Mouse (Mus musculus): ENCODE data around the gene Pdzd2.

The Pdzd2 gene

DNA sequence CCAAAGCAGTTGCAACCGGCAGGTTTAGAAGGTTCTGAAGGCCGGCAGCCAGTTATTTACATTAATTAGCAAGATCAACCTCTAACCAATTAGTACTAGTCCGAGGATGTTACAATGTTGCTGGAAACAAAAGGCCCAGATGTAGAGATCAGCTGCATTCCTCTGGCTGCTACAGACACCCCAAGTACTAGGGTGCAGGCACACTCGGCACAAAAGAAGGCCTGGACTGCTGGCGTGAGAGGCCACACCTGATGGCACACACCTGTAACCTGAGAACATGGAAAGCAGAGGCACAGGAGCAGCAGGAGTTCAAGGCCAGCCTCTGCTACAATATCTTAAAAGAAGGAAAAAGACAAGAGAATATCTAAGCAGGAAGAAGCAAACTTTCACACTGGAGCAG is 206.5 kb downstream of the Pdzd2 start:
- DNase-seq (ENCODE audit: low spot score): no peak

DNA sequence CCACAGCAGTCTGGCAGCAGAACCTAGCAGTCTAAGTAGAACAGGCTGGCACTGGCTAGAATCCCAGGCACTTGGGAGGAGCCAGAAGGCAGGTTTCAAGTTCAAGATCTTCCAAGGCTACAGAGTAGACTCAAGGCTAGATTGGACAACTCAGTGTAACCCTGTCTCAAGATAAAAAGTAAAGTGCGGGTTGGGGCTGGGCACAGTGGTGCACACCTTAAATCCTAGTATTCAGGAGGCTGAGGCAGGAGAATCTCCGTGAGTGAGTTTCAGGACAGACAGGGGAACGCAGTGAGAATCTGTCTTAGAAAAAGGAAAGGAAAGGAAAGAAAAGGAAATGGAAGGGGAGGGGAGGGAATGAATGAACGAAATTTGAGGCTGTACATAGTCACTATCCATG is 207.2 kb downstream of the Pdzd2 start:
- no peak for DNase-seq (ENCODE audit: low spot score)

DNA sequence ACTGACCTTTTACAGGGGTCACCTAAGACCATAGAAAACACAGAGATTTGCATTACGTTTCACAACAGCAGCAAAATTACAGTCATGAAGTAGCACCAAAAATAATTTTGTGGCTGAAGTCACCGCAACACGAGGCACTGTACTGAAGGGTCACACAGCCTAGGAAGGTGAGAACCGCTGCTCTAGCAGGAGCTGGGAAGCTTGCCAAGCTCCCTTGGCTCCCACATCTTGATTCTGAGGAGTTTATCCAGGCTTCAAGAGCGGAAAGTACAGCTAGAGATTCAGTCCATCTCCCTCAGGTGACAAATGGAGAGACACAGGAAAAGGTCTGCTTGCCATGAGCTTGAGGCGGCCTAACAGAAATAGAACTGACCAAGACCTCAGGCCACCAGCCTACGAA is 216.9 kb downstream of the Pdzd2 start:
- DNase-seq (ENCODE audit: low spot score): no peak

DNA sequence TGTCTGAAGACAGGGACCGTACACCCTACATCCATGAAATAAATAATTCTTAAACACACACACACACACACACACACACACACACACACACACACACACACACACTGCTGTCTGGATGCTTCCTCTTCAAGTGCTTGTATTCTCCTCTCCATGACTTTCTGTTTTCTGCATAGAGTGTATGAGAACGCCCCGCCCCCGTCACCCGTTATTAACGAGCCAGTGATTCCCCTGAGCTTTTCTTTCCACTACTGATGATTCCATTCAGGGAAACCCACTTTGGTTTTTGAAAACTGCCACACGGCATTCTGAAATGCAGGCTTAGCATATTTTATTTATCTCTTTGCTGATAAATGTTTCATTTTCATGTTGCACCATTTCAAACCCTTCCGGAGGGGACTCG is 219.4 kb downstream of the Pdzd2 start:
- no peak for DNase-seq (ENCODE audit: low spot score)

DNA sequence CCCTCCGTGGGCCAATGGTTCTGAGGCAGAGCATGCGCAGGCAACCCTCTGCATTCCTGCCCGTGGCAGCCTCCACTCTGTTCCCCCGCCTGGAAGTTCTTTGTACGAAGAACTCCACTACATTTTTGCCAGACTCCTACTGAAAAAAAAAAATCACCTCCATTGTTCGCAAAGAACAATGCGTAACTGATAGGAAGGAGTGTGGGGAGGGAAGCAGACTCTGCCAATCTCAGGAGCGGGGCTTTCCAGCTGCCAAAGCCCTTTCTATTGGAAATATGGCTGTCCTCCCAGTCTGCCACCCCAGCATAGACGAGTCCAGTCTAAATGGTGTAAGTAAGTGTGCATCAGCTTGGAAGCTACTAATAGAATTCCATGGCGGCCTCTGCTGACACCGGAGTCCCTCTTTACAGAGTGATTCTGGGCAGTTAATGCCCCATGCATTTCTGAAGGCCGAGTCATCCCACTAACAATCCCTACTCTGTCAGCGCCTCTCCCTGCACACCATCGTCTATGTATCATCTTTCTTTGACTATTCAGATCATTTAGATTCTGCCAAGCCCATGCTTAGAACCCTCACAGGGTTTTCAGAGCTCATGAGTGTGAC is 221.3 kb downstream of the Pdzd2 start:
- no peak for DNase-seq (ENCODE audit: low spot score)

DNA sequence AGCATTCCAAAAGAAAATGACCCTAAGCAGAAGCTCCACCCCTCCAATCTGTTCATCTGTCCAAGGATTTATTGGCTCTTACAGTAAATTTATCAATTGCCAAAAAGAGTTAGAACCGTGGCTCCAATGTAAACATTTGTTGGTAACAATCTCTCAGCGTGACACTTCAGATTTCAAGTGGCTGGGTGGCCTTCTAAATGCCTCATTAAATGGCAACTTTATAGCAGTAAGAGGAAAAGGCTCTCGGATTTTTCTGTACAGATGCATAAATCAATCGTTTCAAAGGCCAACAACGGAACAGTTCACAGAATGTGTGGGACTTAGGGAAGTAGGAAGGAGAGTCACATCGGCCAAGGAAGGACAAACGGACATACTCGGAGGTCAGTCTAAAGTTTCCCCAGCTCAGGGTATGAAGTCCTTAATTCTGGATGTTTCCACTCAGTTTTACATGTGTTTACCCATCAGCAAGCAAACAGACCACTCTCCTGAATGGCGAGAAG is 222.4 kb downstream of the Pdzd2 start:
- DNase-seq (ENCODE audit: low spot score): no peak

DNA sequence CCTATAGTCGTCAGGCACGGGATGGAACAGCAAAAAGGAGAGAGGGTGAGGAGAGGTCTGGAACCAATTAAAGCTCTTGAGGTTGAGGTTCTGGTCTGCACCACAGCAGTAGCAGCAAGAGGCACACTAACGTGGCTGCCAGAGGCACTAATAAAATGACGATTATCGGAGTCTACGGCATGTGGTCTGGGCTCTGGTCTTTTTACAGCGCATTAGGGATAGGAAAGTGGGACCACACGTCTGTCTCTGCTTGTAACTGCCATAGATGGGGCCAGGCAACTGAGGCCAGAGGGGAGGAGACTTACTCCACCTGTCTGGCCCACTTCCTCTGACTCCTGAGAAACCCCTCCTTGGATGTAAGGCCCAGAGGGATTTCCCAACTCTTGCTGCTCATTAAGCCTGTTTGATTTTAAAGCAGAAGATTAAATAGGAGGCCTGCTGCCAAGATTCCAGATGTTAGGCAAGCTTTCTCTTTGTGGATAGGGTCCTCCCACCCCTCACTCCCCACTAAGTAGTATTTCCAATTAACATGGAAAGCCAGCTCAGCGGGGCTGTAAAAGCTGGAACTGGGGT is 224.4 kb downstream of the Pdzd2 start:
- DNase-seq (ENCODE audit: low spot score): no peak

DNA sequence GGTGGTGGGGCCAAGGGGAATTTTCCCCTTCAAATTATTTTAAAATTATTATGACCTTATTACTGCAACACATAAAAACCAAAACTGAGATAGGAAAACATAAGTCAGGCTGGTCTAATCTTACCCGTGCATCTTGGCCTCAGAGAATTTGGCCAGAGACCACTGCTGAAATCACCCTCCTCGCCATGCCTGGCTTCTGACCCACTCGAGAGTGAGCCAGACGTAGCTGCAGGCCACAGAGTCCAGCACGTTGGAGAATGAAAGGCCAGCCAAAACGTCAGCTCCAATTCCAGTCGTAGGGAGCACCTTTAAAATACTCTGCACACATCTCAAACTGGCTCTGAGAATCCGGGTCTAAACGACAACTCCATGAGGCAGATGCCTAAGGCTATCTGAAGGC is 226.2 kb downstream of the Pdzd2 start:
- DNase-seq (ENCODE audit: low spot score): no peak

DNA sequence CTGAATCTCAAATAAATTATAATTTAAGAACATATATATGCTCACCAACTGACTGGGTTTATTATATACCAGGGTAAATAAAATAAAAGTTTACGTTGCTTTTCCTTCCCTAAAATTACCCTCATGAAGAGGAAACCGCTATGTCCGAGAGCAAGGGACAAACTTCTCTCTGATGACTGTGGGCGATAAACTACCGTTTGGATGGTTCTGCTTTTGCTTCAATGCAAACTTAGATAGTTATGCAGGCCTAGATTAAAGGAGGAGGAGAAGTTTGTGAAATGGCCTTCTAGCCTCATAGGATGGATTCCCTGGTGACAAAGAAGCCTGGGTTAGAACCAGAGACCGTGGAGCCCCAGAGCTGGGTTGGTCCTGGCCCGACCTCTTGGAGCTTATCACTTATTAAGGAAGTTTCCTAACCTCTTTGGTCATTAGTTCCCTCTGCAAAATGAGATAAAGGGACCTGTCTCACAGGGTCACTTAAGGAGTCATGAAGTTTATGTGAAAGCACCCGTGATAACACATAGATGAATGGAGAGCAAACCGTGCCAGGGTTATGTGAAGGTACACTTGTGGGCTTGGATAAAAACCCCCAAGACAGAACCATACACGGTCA is 230.9 kb downstream of the Pdzd2 start:
- DNase-seq (ENCODE audit: low spot score): no peak

DNA sequence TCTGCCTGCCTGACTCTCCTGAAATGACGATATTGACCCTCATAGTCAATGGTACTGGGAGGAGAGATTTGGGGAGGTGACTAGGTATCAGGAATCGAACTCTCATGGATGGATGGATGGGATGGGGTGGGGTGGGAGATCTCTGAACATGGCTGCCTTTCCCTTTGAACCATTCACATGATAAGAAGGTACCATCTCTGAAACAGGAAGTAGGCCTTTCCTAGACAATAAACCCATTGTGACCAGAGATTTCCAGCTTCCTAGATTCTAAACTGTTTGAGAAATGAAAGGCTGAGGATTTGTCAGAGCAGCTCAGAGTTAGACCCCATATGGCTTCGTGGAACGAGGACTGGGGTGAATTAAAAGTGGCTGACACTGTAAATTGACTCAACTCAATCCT is 232.2 kb downstream of the Pdzd2 start:
- no peak for DNase-seq (ENCODE audit: low spot score)

DNA sequence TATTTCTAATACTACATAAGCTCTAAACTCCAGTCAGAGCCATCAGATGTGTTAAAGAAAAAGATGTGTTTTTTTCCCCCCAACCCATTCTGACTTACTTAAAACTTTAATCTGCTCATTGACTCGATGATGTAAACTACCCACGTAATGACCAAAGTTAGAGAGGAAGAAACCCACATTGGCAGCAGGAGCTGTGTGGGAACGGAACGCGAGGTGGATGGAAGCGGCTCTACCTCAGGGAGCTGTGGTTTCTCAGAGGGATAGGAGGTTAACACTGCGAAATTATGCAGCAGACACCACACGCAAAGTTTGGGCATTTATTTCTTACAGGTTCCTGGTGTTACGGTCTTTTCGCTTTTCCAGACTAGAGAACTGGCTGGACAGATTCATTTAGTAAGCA is 233.2 kb downstream of the Pdzd2 start:
- no peak for DNase-seq (ENCODE audit: low spot score)

DNA sequence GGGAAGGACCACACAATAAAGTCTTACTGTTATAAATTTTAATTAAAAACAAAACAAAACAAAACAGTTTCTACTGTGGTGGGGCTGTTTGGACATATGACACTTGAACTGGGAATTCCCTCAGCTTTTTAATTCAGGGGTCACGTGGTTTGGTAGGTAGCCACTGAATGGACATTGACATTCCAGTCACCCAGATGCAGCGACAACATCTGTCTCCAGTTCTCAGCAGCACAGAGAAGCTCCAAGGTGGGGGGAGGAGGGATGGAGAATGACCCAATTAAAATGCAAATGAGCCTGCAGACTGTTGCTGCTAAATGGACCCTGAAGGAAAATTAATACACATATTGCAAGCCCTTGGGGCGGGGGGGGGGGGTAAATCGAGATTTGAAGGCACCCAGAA is 233.6 kb downstream of the Pdzd2 start:
- DNase-seq (ENCODE audit: low spot score): no peak

DNA sequence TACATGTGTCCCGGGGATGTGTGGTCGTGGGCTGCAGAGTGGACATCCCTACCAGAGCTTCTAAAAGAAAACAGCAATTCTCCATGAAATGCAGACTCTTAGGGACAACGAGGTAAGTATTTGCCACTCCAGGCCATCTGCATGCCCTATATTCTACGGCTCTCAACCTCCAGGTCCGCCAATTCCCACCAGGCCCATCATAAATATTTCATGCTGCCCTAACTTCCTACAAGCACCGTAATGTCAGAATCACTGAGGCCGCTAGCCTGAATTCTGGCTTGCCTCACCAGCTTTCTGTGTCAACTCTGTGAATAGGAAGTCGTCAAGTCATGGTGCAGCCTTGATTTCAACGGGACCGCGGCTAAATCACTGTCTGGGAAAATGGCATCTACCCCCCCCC is 234.2 kb downstream of the Pdzd2 start:
- no peak for DNase-seq (ENCODE audit: low spot score)

DNA sequence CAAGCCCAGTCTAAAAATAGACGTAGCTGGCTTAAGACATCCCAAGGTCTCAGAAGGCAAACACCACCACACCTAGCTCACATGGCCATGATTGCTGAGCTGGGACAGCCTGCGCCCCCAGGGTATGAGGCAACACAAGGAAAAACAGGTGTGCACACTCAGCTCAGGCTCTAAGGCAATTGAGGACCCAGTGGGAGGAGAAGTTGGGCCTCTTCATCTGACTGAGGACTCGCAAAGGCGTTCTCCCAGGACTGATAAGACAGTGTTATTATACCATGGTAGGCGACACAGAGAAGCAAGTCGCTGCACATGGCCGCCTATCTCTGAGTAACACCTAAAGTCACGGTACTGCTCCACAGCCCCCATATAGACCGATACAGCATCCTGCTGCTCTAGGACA is 235.8 kb downstream of the Pdzd2 start:
- DNase-seq (ENCODE audit: low spot score): no peak

DNA sequence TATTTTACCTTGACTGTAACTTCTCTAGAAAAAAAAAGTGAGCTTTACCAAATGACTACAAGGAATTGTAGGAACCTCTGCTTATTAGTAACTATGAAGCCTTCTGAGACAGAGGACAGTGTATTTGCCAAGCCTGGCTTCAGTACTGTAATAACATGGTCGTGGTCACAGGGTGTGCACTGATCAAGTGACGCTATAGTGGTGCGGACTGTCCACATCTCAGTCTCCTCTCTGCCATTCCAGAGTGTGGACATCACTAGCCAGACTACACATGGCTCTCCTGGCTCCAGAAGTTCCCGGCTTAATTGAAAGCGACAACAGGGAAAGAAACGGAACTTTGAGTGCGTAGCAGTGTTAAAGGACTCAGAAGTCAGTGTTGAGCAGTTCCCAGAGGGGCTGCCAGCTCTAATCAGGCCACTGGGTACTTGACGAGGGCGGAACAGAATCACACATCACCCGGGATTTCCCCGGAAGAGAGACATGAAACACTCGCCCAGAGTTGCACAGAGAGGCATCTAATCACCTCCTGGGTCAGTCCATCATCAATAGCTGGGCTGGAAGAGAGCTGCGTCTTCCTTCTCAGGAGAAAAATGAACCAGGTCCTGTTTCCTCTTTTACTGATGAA is 237.7 kb downstream of the Pdzd2 start:
- DNase-seq (ENCODE audit: low spot score): no peak

DNA sequence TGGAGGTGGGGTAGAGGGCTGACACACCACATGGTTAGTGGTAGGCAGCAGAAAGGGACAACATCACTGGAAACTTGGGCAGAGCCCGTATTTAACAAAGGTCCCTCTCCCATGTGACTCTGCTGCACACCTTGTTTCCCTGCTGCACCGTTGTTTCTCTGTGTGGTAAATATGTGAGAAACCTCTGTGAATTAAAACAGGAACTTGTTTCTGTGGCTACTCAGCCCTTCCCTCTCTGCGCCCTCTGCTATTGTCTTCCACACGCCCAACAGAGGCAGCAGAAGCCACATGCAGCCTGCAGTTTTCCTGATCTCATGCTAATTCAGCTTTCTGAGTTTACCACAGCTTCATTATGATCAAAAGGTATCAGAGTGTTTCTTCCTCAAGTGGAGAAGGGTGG is 239.1 kb downstream of the Pdzd2 start:
- DNase-seq (ENCODE audit: low spot score): no peak

DNA sequence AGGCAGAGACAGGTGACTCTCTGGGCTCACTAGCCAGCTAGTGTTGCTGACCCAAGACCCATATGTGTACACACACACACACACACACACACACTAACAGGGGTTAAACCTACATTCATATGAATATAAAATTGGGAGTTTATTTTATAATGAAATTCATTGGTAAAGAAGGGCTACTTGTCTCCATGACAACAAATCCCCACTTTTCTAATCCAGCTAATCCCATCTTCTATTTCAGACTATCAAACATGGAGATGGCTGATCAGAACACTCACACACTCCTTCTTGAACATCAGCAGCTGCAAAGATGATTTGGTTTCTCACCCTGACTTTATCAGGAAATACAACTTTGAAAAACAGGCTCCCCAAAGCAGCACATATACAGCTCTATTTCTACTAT is 245.6 kb downstream of the Pdzd2 start:
- DNase-seq (ENCODE audit: low spot score): no peak

DNA sequence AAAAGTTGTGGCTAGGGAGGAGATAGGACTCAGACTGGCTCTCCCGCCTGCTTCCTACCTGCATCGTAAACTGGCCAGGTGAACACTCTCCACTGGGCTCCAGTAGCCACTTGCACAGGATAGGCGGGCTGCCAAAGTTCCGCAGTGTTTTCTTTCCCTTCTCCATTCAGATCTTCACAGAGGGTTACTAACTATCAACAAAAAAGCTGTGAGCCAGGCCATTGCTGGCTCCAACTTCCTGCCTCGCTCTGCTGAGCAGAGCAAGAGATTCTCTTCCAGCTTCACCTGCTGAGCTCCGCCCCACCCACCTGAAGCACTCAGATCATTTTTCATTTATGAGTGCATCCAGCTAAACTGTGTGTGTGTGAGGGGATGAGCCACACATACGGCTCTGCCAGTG is 246.5 kb downstream of the Pdzd2 start:
- DNase-seq (ENCODE audit: low spot score): no peak

DNA sequence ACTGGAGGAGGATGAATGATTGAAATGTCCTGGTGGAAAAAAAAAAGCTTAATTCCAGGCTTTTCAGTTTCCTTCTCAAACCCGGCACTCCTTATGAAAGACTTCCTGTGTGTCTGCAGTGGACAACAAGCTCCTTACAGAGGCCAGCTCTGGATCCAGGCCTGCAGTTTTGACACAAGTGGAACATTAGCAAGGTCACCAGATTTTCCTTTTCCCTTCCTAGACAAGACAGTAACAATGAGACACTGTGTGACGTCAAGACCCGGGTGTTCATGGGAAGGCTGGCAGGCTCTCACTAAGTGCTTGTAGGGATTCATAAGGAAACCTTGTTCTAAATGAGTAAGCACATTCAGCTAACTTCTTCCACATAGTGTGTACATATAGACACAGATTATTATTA is 248.8 kb downstream of the Pdzd2 start:
- no peak for DNase-seq (ENCODE audit: low spot score)

DNA sequence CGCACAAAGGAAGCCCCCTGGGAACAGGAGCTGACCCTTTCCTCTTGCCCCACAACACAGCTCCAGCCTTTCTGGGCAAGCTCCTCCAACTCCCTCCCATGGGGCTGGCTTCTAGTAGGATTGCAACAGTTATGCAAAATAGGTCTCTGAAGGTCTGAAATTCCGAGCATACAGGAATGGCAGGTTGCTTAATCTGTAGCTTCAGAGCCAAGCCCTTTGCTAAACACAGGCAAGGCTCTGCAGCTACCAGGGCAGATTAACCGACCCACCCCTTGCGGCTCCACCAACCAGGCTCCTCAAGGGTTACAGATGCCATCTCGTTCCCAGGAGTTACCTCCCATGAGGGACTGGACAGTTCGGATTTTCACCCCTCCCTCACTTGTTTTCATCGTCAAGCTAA is 249.2 kb downstream of the Pdzd2 start:
- DNase-seq (ENCODE audit: low spot score): no peak

DNA sequence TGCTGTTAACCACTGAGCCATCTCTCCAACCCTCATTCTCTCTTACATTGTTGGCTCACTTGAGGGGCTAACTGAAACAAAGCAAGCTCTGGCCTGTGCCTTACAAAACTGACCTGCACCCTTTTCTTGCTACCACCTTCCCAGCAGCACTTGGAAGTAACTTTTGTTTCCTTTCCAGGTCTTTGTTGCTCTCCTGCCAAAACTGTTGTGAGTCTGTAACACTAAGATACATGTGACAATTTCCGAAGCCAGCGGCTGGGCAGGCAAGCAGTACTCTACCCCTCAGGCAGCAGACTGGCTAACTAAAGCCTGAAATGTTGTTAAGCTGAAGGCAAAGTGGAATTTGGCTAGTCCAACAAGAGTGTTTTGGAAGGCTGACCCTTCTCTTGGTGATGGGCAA is 251.4 kb downstream of the Pdzd2 start:
- no peak for DNase-seq (ENCODE audit: low spot score)

DNA sequence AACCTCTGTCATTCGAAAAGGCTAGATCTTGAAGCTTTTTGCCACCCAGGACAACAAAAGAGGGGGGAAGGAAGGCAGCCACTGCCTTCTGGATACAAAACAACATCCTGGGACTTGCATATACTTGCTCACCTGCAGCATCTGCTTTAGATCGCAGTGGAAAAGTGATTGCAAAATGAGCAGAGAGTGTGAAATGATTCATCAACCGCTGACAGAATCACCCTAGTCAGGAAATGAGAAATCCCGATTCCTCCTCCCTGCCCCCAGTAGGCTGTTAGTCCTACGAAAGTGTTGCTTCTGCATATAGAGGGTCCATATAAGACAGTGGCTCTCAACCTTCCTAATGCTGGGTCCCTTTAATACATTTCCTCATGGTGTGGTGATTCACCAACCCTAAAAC is 258.5 kb downstream of the Pdzd2 start:
- DNase-seq (ENCODE audit: low spot score): no peak

DNA sequence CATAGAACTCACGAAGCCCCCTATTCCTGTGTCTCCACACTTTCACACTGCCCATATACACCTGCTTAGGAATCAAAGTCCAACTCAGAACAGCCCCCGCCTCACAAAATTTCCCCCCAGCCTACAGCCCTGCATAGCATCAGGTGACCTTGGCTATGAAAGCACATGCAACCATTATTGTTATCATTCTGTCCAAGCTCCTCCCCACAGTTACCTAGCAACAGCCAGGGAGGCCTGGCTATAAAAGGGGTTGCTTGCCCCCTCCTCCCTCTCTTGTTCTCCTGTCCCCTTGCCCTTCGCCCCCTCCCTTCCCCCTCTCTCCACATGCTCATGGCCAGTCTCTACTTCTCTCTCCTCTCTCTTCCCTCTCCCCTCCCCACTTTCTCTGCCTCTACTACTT is 259.4 kb downstream of the Pdzd2 start:
- DNase-seq (ENCODE audit: low spot score): no peak

DNA sequence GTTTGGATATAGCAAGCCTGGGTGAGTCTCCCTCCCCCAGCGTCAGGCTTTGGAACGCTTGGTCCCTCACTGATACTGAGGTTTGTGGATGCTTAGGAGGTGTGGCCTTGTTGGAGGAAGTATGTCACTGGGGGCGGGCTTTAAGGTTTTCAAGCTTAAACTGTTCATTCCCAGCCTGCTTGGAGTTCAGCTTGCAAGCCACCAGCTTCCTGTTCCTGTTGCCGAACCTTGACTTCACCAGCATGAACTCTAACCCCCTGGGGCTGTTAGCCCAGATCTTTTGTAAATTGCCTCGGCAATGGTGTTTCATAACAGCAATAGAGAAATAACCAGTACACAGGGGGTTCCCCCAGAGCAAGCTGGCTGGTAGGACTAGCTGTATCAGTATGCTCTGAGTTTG is 260.4 kb downstream of the Pdzd2 start:
- DNase-seq (ENCODE audit: low spot score): no peak

Data from urinary bladder, postnatal 10 days (tissue).